Mouse (Mus musculus): ENCODE measurements around the gene Bcar3.

GRCm38 (mm10) chr3:122330484-122330883 is 36.5 kb downstream of the Bcar3 start:
- TF ChIP-seq CTCF (IDR thresholded peaks at IDR 0.05; ENCODE audit: borderline replicate concordance, insufficient read depth, low read depth, low read length) (no peak), POLR2A (IDR thresholded peaks at IDR 0.05; ENCODE audit: borderline replicate concordance, insufficient read depth, low read length) (no peak)

Data from cerebellum, adult 2 months (tissue).